Mouse (Mus musculus) hindbrain, embryonic 15.5 days (tissue): ENCODE data around the gene Uba52. TPM values are rescaled to one million over a fixed set of nuclear protein-coding genes. Genes with fewer than 3 reads are reported as not detected.
A peak's percentile ranks its signal among the peaks of the same experiment; 100 is the strongest.

ENCODE experiments used
- ATAC-seq: fragments of 200-750 bp; cut with Nextera tagmentation; 2 replicates; pipeline ENCODE4 v1.8.0; 2017; ENCODE audit warnings: low read depth, moderate number of reproducible peaks, moderate TSS enrichment; ENCODE audit not compliant: low FRiP score
- H3K27ac ChIP-seq: fragments of 300-500 bp; sonication (generic); replicated peaks from 2 replicates; pipeline ENCODE4 v1.5.1; 2015; ENCODE audit warnings: mild to moderate bottlenecking, inconsistent platforms
- H3K27me3 ChIP-seq: fragments of 300-500 bp; sonication (generic); 2 replicates; pipeline ENCODE4 v1.6.1; 2015; ENCODE audit warnings: control low read depth, inconsistent platforms
- H3K36me3 ChIP-seq: fragments of 300-500 bp; sonication (generic); 2 replicates; pipeline ENCODE4 v1.6.1; 2015; ENCODE audit warnings: control low read depth, inconsistent platforms
- H3K4me1 ChIP-seq: fragments of 300-500 bp; sonication (generic); replicated peaks from 2 replicates; pipeline ENCODE4 v1.6.1; 2015; ENCODE audit warnings: control low read depth, inconsistent platforms
- H3K4me2 ChIP-seq: fragments of 300-500 bp; sonication (generic); 2 replicates; pipeline ENCODE4 v1.6.1; 2015; ENCODE audit warnings: moderate library complexity, mild to moderate bottlenecking, inconsistent platforms
- H3K4me3 ChIP-seq: fragments of 300-500 bp; sonication (generic); 2 replicates; pipeline ENCODE4 v1.5.1; 2015; ENCODE audit warnings: mild to moderate bottlenecking, inconsistent platforms
- H3K9ac ChIP-seq: fragments of 300-500 bp; sonication (generic); 2 replicates; pipeline ENCODE4 v1.6.1; 2015; ENCODE audit warnings: inconsistent platforms
- H3K9me3 ChIP-seq: fragments of 300-500 bp; sonication (generic); 2 replicates; pipeline ENCODE4 v1.6.1; 2016; ENCODE audit warnings: control low read depth, inconsistent platforms
- WGBS: fragments of 180-500 bp; shearing (Covaris S2); methylation state at CpG from one replicate; pipeline ENCODE4 v1.1.7; 2015; 5-methylcytosine and 5-hydroxymethylcytosine counted together
- polyA plus RNA-seq: library from polyadenylated mRNA; unstranded; fragments of >200 nt; fragmentation: Nextera tagmentation; extraction: Ambion mirVana; gene quantifications from 2 replicates; pipeline ENCODE4 v1.2.1, GENCODE M21; 2015

Uba52 gene
- polyA plus RNA-seq, 1 experiment from 2014 or later, result 652 TPM

GRCm38 (mm10) chr8:70544200-70544687 is 33.6 kb upstream of the Uba52 start:
- no peak overlapping the region; the same call in 1 of the 2 replicates for H3K27ac ChIP-seq
- H3K4me3 ChIP-seq, result no peak overlapping the region
- ATAC-seq, result no peak
- no peaks in the 10 kb centered on the region for H3K36me3 ChIP-seq
- no peaks in the 10 kb centered on the region for H3K9me3 ChIP-seq
- H3K4me1 ChIP-seq, result peaks cover 43% of the 10 kb centered on the region
- no peak overlapping the region for H3K4me2 ChIP-seq
- H3K27me3 ChIP-seq, result no peaks in the 10 kb centered on the region
- no peak overlapping the region for H3K9ac ChIP-seq
- 62% methylated on average over 6 of the region's 6 CpGs for WGBS

GRCm38 (mm10) chr8:70541081-70541480 is 30.5 kb upstream of the Uba52 start:
- no peak overlapping the region for H3K27ac ChIP-seq
- peak overlapping the region; percentile 78 for H3K4me3 ChIP-seq
- H3K4me1 ChIP-seq, result peaks cover 46% of the 10 kb centered on the region
- H3K9me3 ChIP-seq, result no peaks in the 10 kb centered on the region
- peak overlapping the region; percentile 79; the same call in 1 of the 2 replicates for H3K9ac ChIP-seq
- peak overlapping the region; percentile 91 for H3K4me2 ChIP-seq
- H3K36me3 ChIP-seq, result 0 out of 2 replicates have a peak, but pooled peaks cover 5% of the 10 kb centered on the region
- 92% methylated on average over 5 of the region's 5 CpGs for WGBS
- H3K27me3 ChIP-seq, result no peaks in the 10 kb centered on the region
- no peak for ATAC-seq

- no peak for ATAC-seq
- peak overlapping the region; percentile 78 for H3K4me3 ChIP-seq
- WGBS, result 63% methylated on average over 7 of the region's 7 CpGs
- no peaks in the 10 kb centered on the region for H3K9me3 ChIP-seq
- H3K36me3 ChIP-seq, result peaks cover 8% of the 10 kb centered on the region; the same call in 1 of the 2 replicates
- peak overlapping the region; percentile 91 for H3K4me2 ChIP-seq
- peak overlapping the region; percentile 79 for H3K9ac ChIP-seq
- no peaks in the 10 kb centered on the region for H3K27me3 ChIP-seq
- peaks cover 46% of the 10 kb centered on the region for H3K4me1 ChIP-seq
- no peak overlapping the region for H3K27ac ChIP-seq
Observed at GRCm38 (mm10) chr8:70540507-70541071, 30.0 kb upstream of the Uba52 start.

GRCm38 (mm10) chr8:70540013-70540506 is 29.5 kb upstream of the Uba52 start:
- H3K27me3 ChIP-seq, result no peaks in the 10 kb centered on the region
- WGBS, result 11% methylated on average over 4 of the region's 4 CpGs
- peak overlapping the region; percentile 91 for H3K4me2 ChIP-seq
- H3K9me3 ChIP-seq, result no peaks in the 10 kb centered on the region
- H3K4me1 ChIP-seq, result peaks cover 46% of the 10 kb centered on the region
- peak overlapping the region; percentile 79 for H3K9ac ChIP-seq
- H3K27ac ChIP-seq, result peak overlapping the region; percentile 96
- peaks cover 13% of the 10 kb centered on the region; the same call in 1 of the 2 replicates for H3K36me3 ChIP-seq
- peak overlapping the region; percentile 78 for H3K4me3 ChIP-seq
- ATAC-seq, result no peak; the same call in 1 of the 2 replicates

- Histone ChIP-seq H3K27ac (peak within 1 kb of the TSS; percentile 96), H3K9me3 (no peaks in the 10 kb centered on the region), H3K36me3 (peaks cover 20% of the 10 kb centered on the region), H3K4me3 (peak within 1 kb of the TSS; percentile 78), H3K9ac (peak within 1 kb of the TSS; percentile 79), H3K4me2 (peak within 1 kb of the TSS; percentile 91), H3K4me1 (peaks cover 46% of the 10 kb centered on the region), H3K27me3 (no peaks in the 10 kb centered on the region)
- under 1% methylated on average over 58 of the region's 58 CpGs for WGBS
- ATAC-seq, result peak; percentile 91
Observed at GRCm38 (mm10) chr8:70539077-70539813, 28.6 kb upstream of the Uba52 start, which contains the start of gene Ell. Ell (plus strand) TSS chr8:70539457.

- peak overlapping the region; percentile 79 for H3K9ac ChIP-seq
- H3K4me2 ChIP-seq, result peak overlapping the region; percentile 91
- peaks cover 22% of the 10 kb centered on the region for H3K36me3 ChIP-seq
- H3K27me3 ChIP-seq, result no peaks in the 10 kb centered on the region
- peak overlapping the region; percentile 96 for H3K27ac ChIP-seq
- peaks cover 41% of the 10 kb centered on the region for H3K4me1 ChIP-seq
- peak; percentile 79 for ATAC-seq
- H3K4me3 ChIP-seq, result peak overlapping the region; percentile 78
- under 1% methylated on average over 32 of the region's 32 CpGs for WGBS
- no peaks in the 10 kb centered on the region for H3K9me3 ChIP-seq
Observed at GRCm38 (mm10) chr8:70538633-70539076, 28.1 kb upstream of the Uba52 start.

- H3K36me3 ChIP-seq, result peaks cover 22% of the 10 kb centered on the region
- WGBS, result 12% methylated on average over 24 of the region's 24 CpGs
- H3K9me3 ChIP-seq, result no peaks in the 10 kb centered on the region
- peak overlapping the region; percentile 39 for H3K9ac ChIP-seq
- peak overlapping the region; percentile 78 for H3K4me3 ChIP-seq
- ATAC-seq, result peak; percentile 10; the same call in 1 of the 2 replicates
- H3K27ac ChIP-seq, result peak overlapping the region; percentile 96
- peaks cover 35% of the 10 kb centered on the region for H3K4me1 ChIP-seq
- H3K27me3 ChIP-seq, result no peaks in the 10 kb centered on the region
- H3K4me2 ChIP-seq, result peak overlapping the region; percentile 91
Observed at GRCm38 (mm10) chr8:70538024-70538579, 27.5 kb upstream of the Uba52 start.

GRCm38 (mm10) chr8:70535701-70536100 is 25.1 kb upstream of the Uba52 start:
- H3K9ac ChIP-seq, result no peak overlapping the region
- H3K27ac ChIP-seq, result no peak overlapping the region
- H3K27me3 ChIP-seq, result no peaks in the 10 kb centered on the region
- ATAC-seq, result no peak
- H3K4me1 ChIP-seq, result peaks cover 16% of the 10 kb centered on the region
- peaks cover 44% of the 10 kb centered on the region for H3K36me3 ChIP-seq
- no peaks in the 10 kb centered on the region for H3K9me3 ChIP-seq
- H3K4me3 ChIP-seq, result no peak overlapping the region
- WGBS, result 89% methylated on average over 2 of the region's 2 CpGs
- H3K4me2 ChIP-seq, result no peak overlapping the region

- peaks cover 46% of the 10 kb centered on the region for H3K36me3 ChIP-seq
- H3K27me3 ChIP-seq, result no peaks in the 10 kb centered on the region
- H3K4me2 ChIP-seq, result no peak overlapping the region
- no peak for ATAC-seq
- 97% methylated on average over 3 of the region's 3 CpGs for WGBS
- H3K9me3 ChIP-seq, result no peaks in the 10 kb centered on the region
- no peak overlapping the region for H3K9ac ChIP-seq
- H3K27ac ChIP-seq, result no peak overlapping the region
- H3K4me3 ChIP-seq, result no peak overlapping the region
- H3K4me1 ChIP-seq, result peaks cover 11% of the 10 kb centered on the region
Observed at GRCm38 (mm10) chr8:70535221-70535620, 24.6 kb upstream of the Uba52 start.

GRCm38 (mm10) chr8:70534281-70534680 is 23.7 kb upstream of the Uba52 start:
- H3K27me3 ChIP-seq, result no peaks in the 10 kb centered on the region
- H3K4me2 ChIP-seq, result no peak overlapping the region
- H3K36me3 ChIP-seq, result peaks cover 46% of the 10 kb centered on the region
- H3K27ac ChIP-seq, result no peak overlapping the region
- WGBS, result 94% methylated on average over 12 of the region's 12 CpGs
- no peak overlapping the region for H3K4me3 ChIP-seq
- H3K9me3 ChIP-seq, result no peaks in the 10 kb centered on the region
- H3K9ac ChIP-seq, result no peak overlapping the region
- no peak for ATAC-seq
- peaks cover 17% of the 10 kb centered on the region for H3K4me1 ChIP-seq

- WGBS, result 91% methylated on average over 2 of the region's 2 CpGs
- Histone ChIP-seq H3K9me3 (no peaks in the 10 kb centered on the region), H3K4me2 (no peak overlapping the region), H3K4me3 (no peak overlapping the region), H3K4me1 (peaks cover 31% of the 10 kb centered on the region), H3K36me3 (peaks cover 36% of the 10 kb centered on the region), H3K9ac (no peak overlapping the region), H3K27me3 (no peaks in the 10 kb centered on the region), H3K27ac (no peak overlapping the region)
- ATAC-seq, result no peak
Observed at GRCm38 (mm10) chr8:70530314-70530713, 19.7 kb upstream of the Uba52 start.

GRCm38 (mm10) chr8:70529741-70530161 is 19.1 kb upstream of the Uba52 start:
- 98% methylated on average over 3 of the region's 3 CpGs for WGBS
- H3K27ac ChIP-seq, result no peak overlapping the region
- no peak overlapping the region for H3K9ac ChIP-seq
- H3K4me1 ChIP-seq, result peaks cover 31% of the 10 kb centered on the region
- no peak for ATAC-seq
- no peak overlapping the region for H3K4me3 ChIP-seq
- no peaks in the 10 kb centered on the region for H3K9me3 ChIP-seq
- peaks cover 30% of the 10 kb centered on the region for H3K36me3 ChIP-seq
- no peak overlapping the region for H3K4me2 ChIP-seq
- no peaks in the 10 kb centered on the region for H3K27me3 ChIP-seq
